Mouse (Mus musculus) liver, postnatal 0 days (tissue): ENCODE data around the gene Mri1.

ENCODE experiments used
- CTCF ChIP-seq: sonication (generic); IDR thresholded peaks from 2 replicates; pipeline ENCODE4 v1.5.1; 2016; ENCODE audit warnings: antibody characterized with exemption, low read depth
- EP300 ChIP-seq: IDR thresholded peaks from 2 replicates; pipeline ENCODE4 v1.6.1; 2016; ENCODE audit warnings: antibody characterized with exemption, low read depth, mild to moderate bottlenecking

DNA sequence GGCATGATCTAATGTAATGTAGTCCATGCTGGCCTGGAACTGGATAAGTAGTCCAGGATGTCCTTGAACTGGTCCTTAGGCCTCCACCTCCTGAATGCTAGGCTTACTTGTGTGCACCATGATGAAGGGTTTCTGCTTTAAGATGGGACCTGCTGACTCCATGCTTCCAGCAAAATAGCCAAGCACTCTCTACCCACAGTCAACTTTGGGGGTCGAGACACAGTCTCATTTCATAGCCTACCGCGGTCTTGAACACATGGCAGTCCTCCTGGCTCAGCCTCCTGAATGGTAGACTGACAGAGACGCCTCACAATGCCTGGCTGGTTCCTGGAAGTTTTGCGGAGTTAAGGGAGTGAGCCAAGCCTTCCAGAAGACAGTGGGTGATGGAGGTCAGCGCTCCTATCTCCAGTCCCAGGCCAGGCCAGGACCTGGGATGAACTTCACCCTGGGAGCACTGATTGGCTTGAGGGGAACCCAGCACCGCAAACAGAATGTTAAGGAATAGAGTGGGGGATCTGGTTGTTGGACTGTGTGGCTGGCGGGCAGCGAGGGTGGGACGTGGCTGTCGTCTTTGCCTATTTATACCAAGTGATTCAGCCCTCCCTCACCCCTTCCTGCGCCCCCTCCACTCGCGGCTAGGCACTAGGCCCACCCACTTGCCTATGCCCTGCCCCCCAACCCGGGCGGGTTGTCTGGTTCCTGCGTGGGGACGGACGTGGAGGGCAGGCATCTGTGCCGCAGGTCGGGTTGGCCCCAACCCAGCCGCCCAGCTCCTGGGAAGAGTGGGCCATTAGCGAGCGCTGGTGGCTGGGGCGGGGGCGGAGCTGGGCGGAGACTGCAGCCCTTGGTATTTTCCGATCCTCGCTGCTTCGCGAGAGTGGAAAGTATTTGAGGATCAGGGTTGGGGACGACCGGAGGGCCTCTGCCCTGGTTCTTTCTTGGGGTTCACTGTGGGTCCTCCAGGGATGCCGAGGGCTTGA lies 53.9 kb downstream of the Mri1 start:
- TF ChIP-seq CTCF (no peak), EP300 (no peak)
